ENCODE assay signal across 8 mouse cellular contexts in the genomic region with DNA sequence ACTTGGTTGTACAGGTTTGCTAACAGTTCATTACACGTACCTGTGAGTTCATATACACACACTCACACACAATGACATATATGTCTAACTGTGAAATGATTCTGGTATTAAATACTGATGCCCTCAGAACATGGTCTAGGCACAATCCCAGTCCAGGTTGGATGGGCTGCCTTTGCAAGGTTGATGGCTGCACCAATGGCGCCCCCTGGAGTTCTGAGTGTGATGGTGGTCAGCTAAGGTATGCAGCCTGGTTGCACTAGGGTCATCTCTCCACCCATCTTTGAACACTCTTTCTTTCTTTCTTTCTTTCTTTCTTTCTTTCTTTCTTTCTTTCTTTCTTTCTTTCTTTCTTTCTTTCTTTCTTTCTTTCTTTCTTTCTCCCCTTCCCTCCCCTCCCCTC.
DNase-seq lines count a peak whose midpoint lies in the region; TF ChIP-seq lines count a peak whose summit lies in the region.
"Had no signal": no experiment of that assay in that cellular context is flagged by ENCODE, and none has a peak within 500 bp of the region (broad histone marks: within the 10 kb centered on the region; RNA-seq: fewer than 3 reads in every experiment).

No protein-coding gene starts in this region.

- peak; percentile 42; the same call in 1 of the 2 replicates for TF ChIP-seq CTCF in kidney, adult 2 months (conservative IDR thresholded peaks at IDR 0.05; ENCODE audit: insufficient read depth, insufficient read length, low read depth, low read length)
- peak; percentile 49 for TF ChIP-seq CTCF in E14TG2a.4 (conservative IDR thresholded peaks at IDR 0.05; ENCODE audit: low read length)

- no peak for DNase-seq in kidney, adult 2 months
- DNase-seq in kidney, adult 9 months, result no peak
- peak; percentile 16 for DNase-seq in 416B (ENCODE audit: low read depth)
- DNase-seq in embryo, embryonic 9.5 days (ENCODE audit: extremely low spot score), result peak; percentile 56
- DNase-seq in frontal cortex, postnatal 14 days (ENCODE audit: low spot score in 2 of 2), result no peak
- DNase-seq in ovary, postnatal 36 days (ENCODE audit: low spot score), result no peak

- H3K27me3 ChIP-seq in kidney, adult 2 months (replicated peaks; ENCODE audit: control insufficient read depth, insufficient read depth, low read length), result no peaks in the 10 kb centered on the region
- H3K27me3 ChIP-seq in E14TG2a.4 (ENCODE audit: insufficient read depth, low read length), result no peaks in the 10 kb centered on the region

- H3K4me3 ChIP-seq in kidney, adult 2 months (ENCODE audit: insufficient read depth, low read depth, low read length), result no peak overlapping the region
- no peak overlapping the region for H3K4me3 ChIP-seq in E14TG2a.4 (replicated peaks; ENCODE audit: low read length)

- H3K4me1 ChIP-seq in kidney, adult 2 months (ENCODE audit: control insufficient read depth, insufficient read depth, low read length), result no peaks in the 10 kb centered on the region
- peaks cover 26% of the 10 kb centered on the region for H3K4me1 ChIP-seq in E14TG2a.4 (replicated peaks; ENCODE audit: low read depth, low read length)

- TF ChIP-seq POLR2A in kidney, adult 2 months (IDR thresholded peaks at IDR 0.05; ENCODE audit: low read depth, low read length), result no peak

- 52% methylated on average over 2 of the region's 2 CpGs for WGBS in kidney, adult 2 months

- H3K36me3 ChIP-seq in kidney, adult 2 months (ENCODE audit: control insufficient read depth, insufficient read depth, low read length), result no peaks in the 10 kb centered on the region
- no peaks in the 10 kb centered on the region for H3K36me3 ChIP-seq in E14TG2a.4 (ENCODE audit: insufficient read depth, low read length)

- peaks cover 36% of the 10 kb centered on the region for H3K9me3 ChIP-seq in E14TG2a.4 (ENCODE audit: low read length)

- H3K27ac ChIP-seq in kidney, adult 2 months (ENCODE audit: insufficient read depth, low read depth, low read length), result no peak overlapping the region
- H3K27ac ChIP-seq: hindbrain, embryonic 14.5 days had no signal

Comparison
In these comparisons a context has a peak if more than half of its experiments do, and no peak if none do; other contexts are left out.
1. DNase-seq: peak in 416B (single experiment) and embryo, embryonic 9.5 days (single experiment); none in kidney, adult 2 months (single experiment), kidney, adult 9 months (single experiment), frontal cortex, postnatal 14 days (0 of 2) and ovary, postnatal 36 days (single experiment).